Comparison of ENCODE assay signal across 8 mouse cellular contexts in genomic region chr6:124712918-124713317, GRCm38 (mm10). TPM values are rescaled to one million over a fixed set of nuclear protein-coding genes. Genes with fewer than 3 reads are reported as not detected.
DNase-seq lines count a peak whose midpoint lies in the region; ATAC-seq and TF ChIP-seq lines count a peak whose summit lies in the region.
"Had no signal": no experiment of that assay in that cellular context is flagged by ENCODE, and none has a peak within 500 bp of the region (broad histone marks: within the 10 kb centered on the region; RNA-seq: fewer than 3 reads in every experiment).

No protein-coding gene starts in this region.

- H3K36me3 ChIP-seq in lung, embryonic 16.5 days (ENCODE audit: control insufficient read depth, insufficient read depth, low read length): peaks cover 18% of the 10 kb centered on the region
- H3K36me3 ChIP-seq in forebrain, embryonic 11.5 days (ENCODE audit: control insufficient read depth, insufficient read depth, low read length): peaks cover 5% of the 10 kb centered on the region; the same call in 1 of the 2 replicates
- H3K36me3 ChIP-seq in limb, embryonic 11.5 days (ENCODE audit: control insufficient read depth, insufficient read depth, low read length): peaks cover 27% of the 10 kb centered on the region

- peak overlapping the region; percentile 81 for H3K9ac ChIP-seq in lung, embryonic 16.5 days (ENCODE audit: low read length)
- peak overlapping the region; percentile 92 for H3K9ac ChIP-seq in forebrain, embryonic 11.5 days (ENCODE audit: low read length)
- peak overlapping the region; percentile 84 for H3K9ac ChIP-seq in limb, embryonic 11.5 days (ENCODE audit: low read length)

- peak overlapping the region; percentile 69 for H3K4me3 ChIP-seq in lung, embryonic 16.5 days (ENCODE audit: low read length)
- H3K4me3 ChIP-seq in forebrain, embryonic 11.5 days (ENCODE audit: low read depth, low read length): peak overlapping the region; percentile 92
- peak overlapping the region; percentile 98 for H3K4me3 ChIP-seq in limb, embryonic 11.5 days (ENCODE audit: low read depth, low read length)
- H3K4me3 ChIP-seq in olfactory bulb, adult 2 months (ENCODE audit: insufficient read depth, low read depth, low read length): peak overlapping the region; percentile 66

- no peak for ATAC-seq in lung, embryonic 16.5 days (ENCODE audit: low read depth)
- ATAC-seq in forebrain, embryonic 11.5 days (replicated peaks; ENCODE audit: low FRiP score): no peak; the same call in 1 of the 2 replicates
- ATAC-seq in limb, embryonic 11.5 days (ENCODE audit: insufficient number of reproducible peaks, low FRiP score, low TSS enrichment, low read depth): no peak

- no peak for DNase-seq in lung, postnatal 10 days
- DNase-seq in forebrain, embryonic 11.5 days (ENCODE audit: low spot score): no peak
- DNase-seq in limb, embryonic 11.5 days (ENCODE audit: low spot score): no peak
- DNase-seq in cerebellum, postnatal 10 days: no peak
- DNase-seq in urinary bladder, postnatal 14 days (ENCODE audit: low spot score): no peak

- no peak for TF ChIP-seq POLR2A in olfactory bulb, adult 2 months (IDR thresholded peaks at IDR 0.05; ENCODE audit: insufficient read depth, low read depth, low read length)

- no peaks in the 10 kb centered on the region for H3K9me3 ChIP-seq in lung, embryonic 16.5 days (ENCODE audit: control insufficient read depth, low read length)
- no peaks in the 10 kb centered on the region for H3K9me3 ChIP-seq in forebrain, embryonic 11.5 days (ENCODE audit: control insufficient read depth, low read length)
- H3K9me3 ChIP-seq in limb, embryonic 11.5 days (ENCODE audit: control insufficient read depth, low read length): no peaks in the 10 kb centered on the region

- peaks cover 23% of the 10 kb centered on the region for H3K4me1 ChIP-seq in lung, embryonic 16.5 days (replicated peaks; ENCODE audit: control insufficient read depth, insufficient read depth, low read length)
- peaks cover 7% of the 10 kb centered on the region; the same call in 1 of the 2 replicates for H3K4me1 ChIP-seq in forebrain, embryonic 11.5 days (replicated peaks; ENCODE audit: control insufficient read depth, insufficient read depth, low read length)
- peaks cover 17% of the 10 kb centered on the region for H3K4me1 ChIP-seq in limb, embryonic 11.5 days (ENCODE audit: control insufficient read depth, insufficient read depth, low read length)
- H3K4me1 ChIP-seq in olfactory bulb, adult 2 months (ENCODE audit: control insufficient read depth, insufficient read depth, low read length): peaks cover 15% of the 10 kb centered on the region

- peak overlapping the region; percentile 76 for H3K4me2 ChIP-seq in lung, embryonic 16.5 days (ENCODE audit: low read depth, low read length)
- peak overlapping the region; percentile 98 for H3K4me2 ChIP-seq in forebrain, embryonic 11.5 days (ENCODE audit: low read depth, low read length, severe bottlenecking)
- H3K4me2 ChIP-seq in limb, embryonic 11.5 days (ENCODE audit: low read depth, severe bottlenecking): peak overlapping the region; percentile 91

- H3K27me3 ChIP-seq in lung, embryonic 16.5 days (ENCODE audit: control insufficient read depth, insufficient read depth, low read depth, low read length): no peaks in the 10 kb centered on the region
- no peaks in the 10 kb centered on the region for H3K27me3 ChIP-seq in forebrain, embryonic 11.5 days (ENCODE audit: control insufficient read depth, insufficient read depth, low read length)
- no peaks in the 10 kb centered on the region for H3K27me3 ChIP-seq in limb, embryonic 11.5 days (ENCODE audit: control insufficient read depth, insufficient read depth, low read length)

- TF ChIP-seq CTCF in olfactory bulb, adult 2 months (IDR thresholded peaks at IDR 0.05; ENCODE audit: insufficient read depth, low read depth, low read length): no peak

- H3K27ac ChIP-seq in lung, embryonic 16.5 days (ENCODE audit: low read length): no peak overlapping the region; the same call in 1 of the 2 replicates
- H3K27ac ChIP-seq in forebrain, embryonic 11.5 days (ENCODE audit: low read depth, low read length): no peak overlapping the region
- H3K27ac ChIP-seq in limb, embryonic 11.5 days (replicated peaks; ENCODE audit: low read depth, low read length): no peak overlapping the region
- no peak overlapping the region for H3K27ac ChIP-seq in olfactory bulb, adult 2 months (ENCODE audit: insufficient read depth, low read depth, low read length)

- 8% methylated on average over 11 of the region's 11 CpGs for WGBS in lung, embryonic 16.5 days
- WGBS in forebrain, embryonic 11.5 days: 25% methylated on average over 11 of the region's 11 CpGs
- WGBS in limb, embryonic 11.5 days: 14% methylated on average over 11 of the region's 11 CpGs
- WGBS in olfactory bulb, adult 2 months: 11% methylated on average over 11 of the region's 11 CpGs

RNA-seq across cellular contexts. Expression of gene Phb2, which starts 0.8 kb away (rescaled TPM):
- 254 and 278 TPM in 2 replicates for polyA plus RNA-seq in lung, embryonic 16.5 days (2015; fragmentation: Nextera tagmentation; extraction: Ambion mirVana)
- 376 and 404 TPM in 2 replicates for polyA plus RNA-seq in forebrain, embryonic 11.5 days (2014; fragmentation: Nextera tagmentation; extraction: Ambion mirVana)
- 424 and 427 TPM in 2 replicates for polyA plus RNA-seq in limb, embryonic 11.5 days (2014; fragmentation: Nextera tagmentation; extraction: Ambion mirVana)
- not detected in 2 replicates for polyA plus RNA-seq in olfactory bulb, adult 2 months (2012; ENCODE audit: insufficient read depth, insufficient read length, low replicate concordance, missing spikeins)

RNA-seq across cellular contexts. Expression of gene Emg1, which starts 0.9 kb away (rescaled TPM):
- polyA plus RNA-seq in lung, embryonic 16.5 days (2015; fragmentation: Nextera tagmentation; extraction: Ambion mirVana): 188 and 192 TPM in 2 replicates
- 227 and 228 TPM in 2 replicates for polyA plus RNA-seq in forebrain, embryonic 11.5 days (2014; fragmentation: Nextera tagmentation; extraction: Ambion mirVana)
- polyA plus RNA-seq in limb, embryonic 11.5 days (2014; fragmentation: Nextera tagmentation; extraction: Ambion mirVana): 244 and 253 TPM in 2 replicates
- polyA plus RNA-seq in olfactory bulb, adult 2 months (2012; ENCODE audit: insufficient read depth, insufficient read length, low replicate concordance, missing spikeins): not detected in 2 replicates

RNA-seq across cellular contexts. Expression of gene Ptpn6, which starts 25.6 kb away (rescaled TPM):
- 21.3 and 27.3 TPM in 2 replicates for polyA plus RNA-seq in lung, embryonic 16.5 days (2015; fragmentation: Nextera tagmentation; extraction: Ambion mirVana)
- 4.8 and 4.9 TPM in 2 replicates for polyA plus RNA-seq in forebrain, embryonic 11.5 days (2014; fragmentation: Nextera tagmentation; extraction: Ambion mirVana)
- 7.8 and 8.7 TPM in 2 replicates for polyA plus RNA-seq in limb, embryonic 11.5 days (2014; fragmentation: Nextera tagmentation; extraction: Ambion mirVana)
- not detected in 2 replicates for polyA plus RNA-seq in olfactory bulb, adult 2 months (2012; ENCODE audit: insufficient read depth, insufficient read length, low replicate concordance, missing spikeins)

RNA-seq across cellular contexts. Expression of gene Grcc10, which starts 28.3 kb away (rescaled TPM):
- polyA plus RNA-seq in lung, embryonic 16.5 days (2015; fragmentation: Nextera tagmentation; extraction: Ambion mirVana): 430 and 446 TPM in 2 replicates
- 509 and 514 TPM in 2 replicates for polyA plus RNA-seq in forebrain, embryonic 11.5 days (2014; fragmentation: Nextera tagmentation; extraction: Ambion mirVana)
- polyA plus RNA-seq in limb, embryonic 11.5 days (2014; fragmentation: Nextera tagmentation; extraction: Ambion mirVana): 491 and 549 TPM in 2 replicates
- 1,072 TPM in 1 of 2 replicates, not detected in the other for polyA plus RNA-seq in olfactory bulb, adult 2 months (2012; ENCODE audit: insufficient read depth, insufficient read length, low replicate concordance, missing spikeins)

RNA-seq across cellular contexts. Expression of gene Gm45234, which starts 42.9 kb away (rescaled TPM):
- not detected in 2 replicates for polyA plus RNA-seq in lung, embryonic 16.5 days (2015; fragmentation: Nextera tagmentation; extraction: Ambion mirVana)
- polyA plus RNA-seq in forebrain, embryonic 11.5 days (2014; fragmentation: Nextera tagmentation; extraction: Ambion mirVana): not detected in 2 replicates
- 0.13 TPM in 1 of 2 replicates, not detected in the other for polyA plus RNA-seq in limb, embryonic 11.5 days (2014; fragmentation: Nextera tagmentation; extraction: Ambion mirVana)
- not detected in 2 replicates for polyA plus RNA-seq in olfactory bulb, adult 2 months (2012; ENCODE audit: insufficient read depth, insufficient read length, low replicate concordance, missing spikeins)
- polyA plus RNA-seq: large intestine, adult 2 months had no signal
